Mouse (Mus musculus) thymus, postnatal 10 days (tissue): Measurements from ENCODE around the gene Nol3.

ENCODE experiments used
- DNase-seq, 2 experiments: peaks; one replicate each; pipeline ENCODE4 v3.0.0; 2021; ENCODE audit warnings: low spot score in 2 of 2

Nol3 gene

GRCm38 (mm10) chr8:105263244-105263912 is 12.6 kb upstream of the Nol3 start:
- no peak for DNase-seq

- peak; percentile 57 to 59 for DNase-seq
Observed at GRCm38 (mm10) chr8:105264024-105264982, 11.6 kb upstream of the Nol3 start, which contains the start of the genes Tradd and Fbxl8. Tradd (minus strand) TSS chr8:105264609. Fbxl8 (plus strand) TSS chr8:105264648.

- peak; percentile 28 to 33 for DNase-seq
Observed at GRCm38 (mm10) chr8:105265128-105265527, 10.8 kb upstream of the Nol3 start.

GRCm38 (mm10) chr8:105266775-105267174 is 9.2 kb upstream of the Nol3 start:
- DNase-seq = no peak

GRCm38 (mm10) chr8:105268342-105269074 is 7.4 kb upstream of the Nol3 start:
- no peak for DNase-seq

GRCm38 (mm10) chr8:105269075-105269458 is 6.9 kb upstream of the Nol3 start:
- no peak for DNase-seq

- DNase-seq = no peak
Observed at GRCm38 (mm10) chr8:105269461-105269947, 6.4 kb upstream of the Nol3 start, which contains the start of gene Hsf4. Hsf4 (plus strand) TSS chr8:105269801.

GRCm38 (mm10) chr8:105270101-105270915 is 5.6 kb upstream of the Nol3 start:
- no peak for DNase-seq

GRCm38 (mm10) chr8:105270916-105271186 is 5.1 kb upstream of the Nol3 start:
- DNase-seq = no peak

GRCm38 (mm10) chr8:105275387-105275786 is 553 bp upstream of the Nol3 start:
- DNase-seq = no peak

- DNase-seq = peak in 1 of 2 experiments; percentile 36
Observed at GRCm38 (mm10) chr8:105276292-105277120, 566 bp downstream of the Nol3 start.

- no peak for DNase-seq
Observed at GRCm38 (mm10) chr8:105278911-105279334, 3.0 kb downstream of the Nol3 start.

- DNase-seq = no peak
Observed at GRCm38 (mm10) chr8:105280567-105280966, 4.6 kb downstream of the Nol3 start.

- DNase-seq = no peak
Observed at GRCm38 (mm10) chr8:105281821-105282220, 5.9 kb downstream of the Nol3 start.

- DNase-seq = no peak
Observed at GRCm38 (mm10) chr8:105282239-105282638, 6.3 kb downstream of the Nol3 start.

GRCm38 (mm10) chr8:105283074-105283473 is 7.1 kb downstream of the Nol3 start:
- peak in 1 of 2 experiments; percentile 57 for DNase-seq

- DNase-seq = no peak
Observed at GRCm38 (mm10) chr8:105285514-105285913, 9.6 kb downstream of the Nol3 start.

GRCm38 (mm10) chr8:105286907-105287306 is 11.0 kb downstream of the Nol3 start:
- no peak for DNase-seq

GRCm38 (mm10) chr8:105288231-105288630 is 12.3 kb downstream of the Nol3 start:
- no peak for DNase-seq
